Mouse (Mus musculus) neural tube, embryonic 14.5 days (tissue): ENCODE results near the gene Nkd2. TPM values are rescaled to one million over a fixed set of nuclear protein-coding genes. Genes with fewer than 3 reads are reported as not detected.

ENCODE experiments used
- ATAC-seq: fragments of 200-750 bp; cut with Nextera tagmentation; 2 replicates; pipeline ENCODE4 v1.8.0; 2017; ENCODE audit warnings: low read depth, mild to moderate bottlenecking, moderate TSS enrichment, moderate library complexity
- H3K27ac ChIP-seq: fragments of 300-500 bp; sonication (generic); 2 replicates; pipeline ENCODE4 v1.5.1; 2014; ENCODE audit warnings: low read depth, mild to moderate bottlenecking, control low read depth, low read length, moderate library complexity, mixed read lengths
- H3K27me3 ChIP-seq: fragments of 300-500 bp; sonication (generic); 2 replicates; pipeline ENCODE4 v1.6.1; 2014; ENCODE audit warnings: low read length; ENCODE audit not compliant: control insufficient read depth, insufficient read depth
- H3K36me3 ChIP-seq: fragments of 300-500 bp; sonication (generic); 2 replicates; pipeline ENCODE4 v1.6.1; 2014; ENCODE audit warnings: low read length, mixed read lengths; ENCODE audit not compliant: control insufficient read depth, insufficient read depth
- H3K4me1 ChIP-seq: fragments of 300-500 bp; sonication (generic); 2 replicates; pipeline ENCODE4 v1.6.1; 2014; ENCODE audit warnings: low read length; ENCODE audit not compliant: control insufficient read depth, insufficient read depth
- H3K4me2 ChIP-seq: fragments of 300-500 bp; sonication (generic); 2 replicates; pipeline ENCODE4 v1.6.1; 2014; ENCODE audit warnings: mild to moderate bottlenecking, low read depth, low read length, control low read depth
- H3K4me3 ChIP-seq: fragments of 300-500 bp; sonication (generic); 2 replicates; pipeline ENCODE4 v1.5.1; 2014; ENCODE audit warnings: low read depth, low read length, control low read depth, mixed read lengths
- H3K9ac ChIP-seq: fragments of 300-500 bp; sonication (generic); replicated peaks from 2 replicates; pipeline ENCODE4 v1.6.1; 2014; ENCODE audit warnings: low read depth, mild to moderate bottlenecking, control low read depth, low read length, mixed read lengths
- H3K9me3 ChIP-seq: fragments of 300-500 bp; sonication (generic); 2 replicates; pipeline ENCODE4 v1.6.1; 2016; ENCODE audit warnings: low read length; ENCODE audit not compliant: control insufficient read depth
- WGBS: fragments of 180-500 bp; shearing (Covaris S2); extraction: QIAGEN DNeasy Blood & Tissue Kit; methylation state at CpG from one replicate; pipeline ENCODE4 v1.1.7; 2014; 5-methylcytosine and 5-hydroxymethylcytosine counted together
- polyA plus RNA-seq: library from polyadenylated mRNA; unstranded; fragments of >200 nt; fragmentation: Nextera tagmentation; extraction: Ambion mirVana; gene quantifications from 2 replicates; pipeline ENCODE4 v1.2.1, GENCODE M21; 2014

The Nkd2 gene
- 10.1 and 10.3 TPM in 2 replicates for polyA plus RNA-seq

- Histone ChIP-seq H3K27ac (no peak within 1 kb of the TSS), H3K9ac (peak within 1 kb of the TSS; percentile 63), H3K4me3 (peak within 1 kb of the TSS; percentile 57), H3K9me3 (no peaks in the 10 kb centered on the region), H3K36me3 (no peaks in the 10 kb centered on the region), H3K4me1 (0 out of 2 replicates have a peak, but pooled peaks cover 2% of the 10 kb centered on the region), H3K4me2 (peak within 1 kb of the TSS; percentile 87), H3K27me3 (peaks cover 10% of the 10 kb centered on the region)
- ATAC-seq: peak; percentile 93
- under 1% methylated on average over 38 of the region's 38 CpGs for WGBS
Observed at GRCm38 (mm10) chr13:73847465-73847836, at the start of gene Nkd2. TSS of gene Nkd2 (minus strand) at chr13:73847631.

- no peaks in the 10 kb centered on the region for H3K9me3 ChIP-seq
- H3K4me1 ChIP-seq: no peaks in the 10 kb centered on the region
- H3K4me2 ChIP-seq: no peak overlapping the region
- no peak overlapping the region for H3K4me3 ChIP-seq
- no peak for ATAC-seq
- H3K27ac ChIP-seq: no peak overlapping the region
- H3K27me3 ChIP-seq: no peaks in the 10 kb centered on the region
- H3K36me3 ChIP-seq: no peaks in the 10 kb centered on the region
- 67% methylated on average over 6 of the region's 6 CpGs for WGBS
- H3K9ac ChIP-seq: no peak overlapping the region
Observed at GRCm38 (mm10) chr13:73892493-73893178, 45.2 kb upstream of the Nkd2 start.

- Histone ChIP-seq H3K27ac (no peak overlapping the region), H3K9me3 (no peaks in the 10 kb centered on the region), H3K27me3 (no peaks in the 10 kb centered on the region), H3K36me3 (no peaks in the 10 kb centered on the region), H3K4me3 (no peak overlapping the region), H3K4me2 (no peak overlapping the region), H3K4me1 (no peaks in the 10 kb centered on the region), H3K9ac (no peak overlapping the region)
- WGBS: 76% methylated on average over 4 of the region's 4 CpGs
- no peak for ATAC-seq
Observed at GRCm38 (mm10) chr13:73887415-73887874, 40.0 kb upstream of the Nkd2 start.

- Histone ChIP-seq H3K4me2 (no peak overlapping the region), H3K9ac (no peak overlapping the region), H3K4me1 (no peaks in the 10 kb centered on the region), H3K9me3 (no peaks in the 10 kb centered on the region), H3K36me3 (no peaks in the 10 kb centered on the region), H3K27me3 (no peaks in the 10 kb centered on the region), H3K4me3 (no peak overlapping the region), H3K27ac (no peak overlapping the region)
- no peak for ATAC-seq
- 85% methylated on average over 5 of the region's 5 CpGs for WGBS
Observed at GRCm38 (mm10) chr13:73886601-73887000, 39.2 kb upstream of the Nkd2 start.

- H3K4me1 ChIP-seq: no peaks in the 10 kb centered on the region
- no peak overlapping the region for H3K4me2 ChIP-seq
- 75% methylated on average over 4 of the region's 4 CpGs for WGBS
- no peak overlapping the region for H3K9ac ChIP-seq
- H3K27ac ChIP-seq: no peak overlapping the region
- ATAC-seq: no peak
- no peak overlapping the region for H3K4me3 ChIP-seq
- no peaks in the 10 kb centered on the region for H3K36me3 ChIP-seq
- H3K27me3 ChIP-seq: no peaks in the 10 kb centered on the region
- H3K9me3 ChIP-seq: no peaks in the 10 kb centered on the region
Observed at GRCm38 (mm10) chr13:73886066-73886465, 38.6 kb upstream of the Nkd2 start.

- ATAC-seq: no peak
- Histone ChIP-seq H3K4me1 (no peaks in the 10 kb centered on the region), H3K27me3 (no peaks in the 10 kb centered on the region), H3K9me3 (no peaks in the 10 kb centered on the region), H3K9ac (no peak overlapping the region), H3K27ac (no peak overlapping the region), H3K4me2 (no peak overlapping the region), H3K4me3 (no peak overlapping the region), H3K36me3 (no peaks in the 10 kb centered on the region)
- WGBS: 83% methylated on average over 4 of the region's 4 CpGs
Observed at GRCm38 (mm10) chr13:73885656-73886055, 38.2 kb upstream of the Nkd2 start.

GRCm38 (mm10) chr13:73881347-73881746 is 33.9 kb upstream of the Nkd2 start:
- no peak overlapping the region for H3K4me2 ChIP-seq

GRCm38 (mm10) chr13:73879824-73880223 is 32.4 kb upstream of the Nkd2 start:
- no peak overlapping the region for H3K27ac ChIP-seq
- WGBS: 82% methylated on average over 5 of the region's 5 CpGs
- ATAC-seq: no peak
- H3K27me3 ChIP-seq: no peaks in the 10 kb centered on the region
- no peaks in the 10 kb centered on the region for H3K36me3 ChIP-seq
- H3K4me1 ChIP-seq: no peaks in the 10 kb centered on the region
- no peak overlapping the region for H3K4me2 ChIP-seq
- no peaks in the 10 kb centered on the region for H3K9me3 ChIP-seq
- no peak overlapping the region for H3K9ac ChIP-seq
- H3K4me3 ChIP-seq: no peak overlapping the region

More at GRCm38 (mm10) chr13:73881347-73881746, 33.9 kb upstream of the Nkd2 start:
- ATAC-seq: no peak
- H3K9ac ChIP-seq: no peak overlapping the region
- H3K4me3 ChIP-seq: no peak overlapping the region
- 86% methylated on average over 8 of the region's 8 CpGs for WGBS
- H3K36me3 ChIP-seq: no peaks in the 10 kb centered on the region
- H3K9me3 ChIP-seq: no peaks in the 10 kb centered on the region
- no peak overlapping the region for H3K27ac ChIP-seq
- no peaks in the 10 kb centered on the region for H3K4me1 ChIP-seq
- H3K27me3 ChIP-seq: no peaks in the 10 kb centered on the region

GRCm38 (mm10) chr13:73872159-73872558 is 24.7 kb upstream of the Nkd2 start:
- Histone ChIP-seq H3K27ac (no peak overlapping the region), H3K9ac (no peak overlapping the region), H3K9me3 (no peaks in the 10 kb centered on the region), H3K27me3 (no peaks in the 10 kb centered on the region), H3K36me3 (no peaks in the 10 kb centered on the region), H3K4me3 (no peak overlapping the region), H3K4me2 (no peak overlapping the region), H3K4me1 (no peaks in the 10 kb centered on the region)
- ATAC-seq: no peak
- 76% methylated on average over 2 of the region's 2 CpGs for WGBS
